Mouse (Mus musculus): Measurements from ENCODE around the gene Stoml1. TPM values are rescaled to one million over a fixed set of nuclear protein-coding genes. Genes with fewer than 3 reads are reported as not detected.

Gene Stoml1
- total RNA-seq (2017): 11.4 and 13.2 TPM in 2 replicates

- ATAC-seq (replicated peaks in 1 of 2; ENCODE audit: insufficient read depth in 1 of 2, low FRiP score in 2 of 2, low TSS enrichment in 1 of 2, low read depth in 1 of 2, poor library complexity in 2 of 2, severe bottlenecking in 2 of 2): peak; percentile 97
Observed at GRCm38 (mm10) chr9:58253033-58253804, at the start of gene Stoml1. Gene Stoml1, plus strand, starts transcription at chr9:58253164.

GRCm38 (mm10) chr9:58203516-58204447, 49.2 kb upstream of the Stoml1 start, which contains the start of the genes Islr and Islr2:
Gene Islr, minus strand, starts transcription at chr9:58204306.
Gene Islr2, minus strand, starts transcription at chr9:58204319.
- peak; percentile 61 to 68 for ATAC-seq (replicated peaks in 1 of 2; ENCODE audit: insufficient read depth in 1 of 2, low FRiP score in 2 of 2, low TSS enrichment in 1 of 2, low read depth in 1 of 2, poor library complexity in 2 of 2, severe bottlenecking in 2 of 2)

- peak; percentile 84 to 86 for ATAC-seq (replicated peaks in 1 of 2; ENCODE audit: insufficient read depth in 1 of 2, low FRiP score in 2 of 2, low TSS enrichment in 1 of 2, low read depth in 1 of 2, poor library complexity in 2 of 2, severe bottlenecking in 2 of 2)
Observed at GRCm38 (mm10) chr9:58204448-58205000, 48.4 kb upstream of the Stoml1 start.

DNA sequence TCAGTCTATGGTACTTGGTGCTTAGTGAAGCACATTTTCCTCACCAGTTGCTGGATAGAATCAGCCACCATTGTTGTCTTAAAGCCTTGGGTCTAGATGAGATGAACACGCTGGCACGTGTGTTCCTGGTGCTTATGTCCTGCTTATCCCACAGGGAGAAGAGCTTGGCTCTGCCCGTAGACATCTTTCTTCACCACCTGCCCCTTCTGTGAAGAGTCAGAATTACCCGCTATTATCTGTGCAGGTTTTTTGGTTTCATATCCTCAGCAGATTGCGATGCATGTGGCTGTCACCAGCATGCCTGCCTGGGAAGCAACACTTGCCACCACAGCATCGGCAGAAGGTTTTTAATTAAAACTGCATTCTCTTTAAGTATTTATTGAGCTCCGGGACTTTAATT, 47.0 kb upstream of the Stoml1 start:
- no peak for ATAC-seq (replicated peaks in 1 of 2; ENCODE audit: insufficient read depth in 1 of 2, low FRiP score in 2 of 2, low TSS enrichment in 1 of 2, low read depth in 1 of 2, poor library complexity in 2 of 2, severe bottlenecking in 2 of 2)

DNA sequence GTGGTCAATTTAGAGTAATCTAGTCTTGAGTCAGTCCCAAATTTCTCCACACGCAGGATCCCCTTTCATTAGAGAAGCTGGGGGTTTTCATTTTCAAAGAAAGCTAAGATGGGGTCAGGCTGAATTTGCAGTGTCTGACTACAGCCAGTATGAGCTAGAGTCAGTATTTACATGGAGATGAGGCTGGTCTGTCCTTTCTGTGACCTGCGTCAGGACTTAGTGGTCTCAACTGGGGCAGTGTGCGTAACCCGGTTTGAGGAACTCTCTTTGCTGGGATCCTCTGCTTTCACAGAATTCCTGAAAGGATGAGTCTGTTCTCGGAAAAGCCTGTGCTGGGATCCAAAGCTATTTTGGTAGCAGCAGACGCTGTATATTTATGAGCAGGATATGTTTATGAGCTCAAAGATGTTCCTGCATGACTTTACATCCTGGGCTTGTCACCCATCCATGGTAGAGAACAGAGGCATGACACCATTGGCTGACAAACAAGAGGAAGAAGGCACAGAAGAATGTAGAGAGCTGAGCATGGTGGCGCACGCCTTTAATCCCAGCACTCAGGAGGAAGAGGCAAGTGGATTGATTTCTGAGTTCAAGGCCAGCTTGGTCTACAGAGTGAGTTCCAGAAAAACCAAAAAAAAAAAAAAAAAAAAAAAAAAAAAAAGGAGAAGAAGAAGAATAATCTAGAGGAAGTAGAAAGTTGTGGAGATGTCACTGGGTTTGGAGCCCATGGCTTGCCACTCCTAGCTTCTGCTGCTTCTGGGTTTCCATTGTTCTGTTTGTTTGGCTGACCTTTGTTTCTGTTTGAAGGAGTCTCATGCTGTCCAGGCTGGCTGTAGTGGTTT, 43.3 kb upstream of the Stoml1 start:
- no peak for ATAC-seq (replicated peaks in 1 of 2; ENCODE audit: insufficient read depth in 1 of 2, low FRiP score in 2 of 2, low TSS enrichment in 1 of 2, low read depth in 1 of 2, poor library complexity in 2 of 2, severe bottlenecking in 2 of 2)

DNA sequence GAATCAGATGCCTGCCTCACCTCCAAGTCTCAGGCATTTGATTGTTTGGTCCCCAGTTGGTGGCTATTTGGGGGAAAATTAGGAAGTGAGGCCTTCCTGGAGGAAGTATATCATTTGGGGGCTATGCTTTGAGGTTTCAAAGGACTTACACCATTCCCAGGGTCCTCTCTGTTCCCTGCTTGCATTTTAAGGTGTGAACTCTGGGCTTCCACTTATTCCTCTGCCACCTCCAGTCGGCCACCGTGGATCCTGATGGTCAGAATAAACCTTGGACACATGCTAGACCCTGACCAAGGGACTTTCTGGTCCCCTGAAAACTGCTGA, 42.7 kb upstream of the Stoml1 start:
- ATAC-seq (replicated peaks in 1 of 2; ENCODE audit: insufficient read depth in 1 of 2, low FRiP score in 2 of 2, low TSS enrichment in 1 of 2, low read depth in 1 of 2, poor library complexity in 2 of 2, severe bottlenecking in 2 of 2): no peak

GRCm38 (mm10) chr9:58213377-58213776, 39.6 kb upstream of the Stoml1 start:
- no peak for ATAC-seq (replicated peaks in 1 of 2; ENCODE audit: insufficient read depth in 1 of 2, low FRiP score in 2 of 2, low TSS enrichment in 1 of 2, low read depth in 1 of 2, poor library complexity in 2 of 2, severe bottlenecking in 2 of 2)

- peak; percentile 53 to 60; a peak in 2 of 4 replicates for ATAC-seq (replicated peaks in 1 of 2; ENCODE audit: insufficient read depth in 1 of 2, low FRiP score in 2 of 2, low TSS enrichment in 1 of 2, low read depth in 1 of 2, poor library complexity in 2 of 2, severe bottlenecking in 2 of 2)
Observed at GRCm38 (mm10) chr9:58213865-58214264, 39.1 kb upstream of the Stoml1 start.

- no peak for ATAC-seq (replicated peaks in 1 of 2; ENCODE audit: insufficient read depth in 1 of 2, low FRiP score in 2 of 2, low TSS enrichment in 1 of 2, low read depth in 1 of 2, poor library complexity in 2 of 2, severe bottlenecking in 2 of 2)
Observed at GRCm38 (mm10) chr9:58214519-58215180, 38.3 kb upstream of the Stoml1 start.

GRCm38 (mm10) chr9:58216402-58216801, 36.6 kb upstream of the Stoml1 start:
- peak in 1 of 2 experiments; percentile 33; a peak in 1 of 4 replicates for ATAC-seq (replicated peaks in 1 of 2; ENCODE audit: insufficient read depth in 1 of 2, low FRiP score in 2 of 2, low TSS enrichment in 1 of 2, low read depth in 1 of 2, poor library complexity in 2 of 2, severe bottlenecking in 2 of 2)

DNA sequence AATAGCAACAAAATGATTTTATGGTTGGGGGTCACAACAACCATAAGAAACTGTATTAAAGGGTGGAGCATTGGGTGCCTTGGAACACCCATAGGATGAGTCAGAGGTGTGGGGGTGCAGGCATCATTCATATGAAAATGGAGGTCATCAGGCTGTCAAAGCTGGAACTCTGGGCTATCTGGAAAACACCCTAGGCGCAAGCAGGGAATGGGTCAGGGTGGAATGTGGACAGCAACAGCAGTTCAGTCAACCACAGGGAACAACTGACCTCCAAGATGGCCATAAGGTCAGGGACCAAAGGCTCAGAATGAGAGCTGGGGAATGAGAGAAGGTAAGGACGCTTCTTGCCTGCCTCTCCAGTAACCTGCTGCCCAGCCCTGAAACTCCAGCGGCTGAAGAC, 34.4 kb upstream of the Stoml1 start:
- no peak for ATAC-seq (replicated peaks in 1 of 2; ENCODE audit: insufficient read depth in 1 of 2, low FRiP score in 2 of 2, low TSS enrichment in 1 of 2, low read depth in 1 of 2, poor library complexity in 2 of 2, severe bottlenecking in 2 of 2)

DNA sequence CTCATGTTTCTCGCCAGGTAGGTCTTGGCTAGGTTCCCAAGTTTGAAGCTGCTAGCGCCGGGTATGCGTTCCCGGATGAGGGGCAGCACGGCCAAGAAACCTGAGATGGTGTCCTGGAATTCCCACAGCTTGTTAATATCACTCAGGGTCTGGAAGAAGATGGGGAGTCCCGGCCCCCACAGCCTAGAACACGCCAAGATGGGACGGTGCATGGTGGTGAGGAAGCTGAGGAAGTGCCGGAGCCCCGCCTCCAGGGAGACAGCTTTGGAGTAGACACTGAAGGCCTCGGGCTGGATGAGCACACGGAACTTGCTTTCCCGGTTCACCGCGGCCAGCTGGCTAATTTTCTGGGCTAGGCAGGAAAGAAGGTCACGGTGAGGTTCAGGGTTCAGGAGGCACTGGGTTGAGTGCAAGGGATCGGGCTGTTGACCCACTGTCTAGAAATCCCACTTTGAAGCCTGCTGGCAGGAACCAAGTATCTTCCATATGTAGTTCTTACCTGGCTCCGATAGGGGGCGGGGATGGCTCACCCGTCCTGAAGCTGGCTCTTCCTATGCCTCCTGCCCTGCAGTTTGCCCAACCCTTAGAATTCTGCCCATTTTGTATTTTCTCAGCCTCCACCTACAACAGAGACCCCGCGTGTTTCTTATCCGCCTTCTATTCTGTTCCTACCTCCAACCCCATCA, 32.6 kb upstream of the Stoml1 start:
- ATAC-seq (replicated peaks in 1 of 2; ENCODE audit: insufficient read depth in 1 of 2, low FRiP score in 2 of 2, low TSS enrichment in 1 of 2, low read depth in 1 of 2, poor library complexity in 2 of 2, severe bottlenecking in 2 of 2): peak; percentile 62 to 66; a peak in 3 of 4 replicates

DNA sequence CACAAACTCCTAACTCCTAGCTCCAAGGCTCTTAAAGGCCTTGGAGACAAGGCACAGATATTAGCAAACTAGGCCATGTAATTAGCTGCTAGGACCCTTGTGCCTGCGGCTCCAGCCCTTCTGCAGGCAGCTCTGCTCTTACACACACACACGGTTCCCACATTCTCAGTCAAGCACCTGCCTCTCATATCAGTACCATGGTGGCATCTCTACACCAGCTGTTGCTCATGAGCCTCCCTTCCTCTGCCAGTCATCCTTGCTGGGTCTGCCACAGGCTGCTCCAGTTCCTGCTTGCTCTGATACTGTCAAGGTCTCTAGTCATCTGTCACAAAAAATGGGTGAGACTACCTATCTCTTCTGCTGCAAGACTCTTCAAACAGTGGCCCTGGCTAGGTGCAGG, 28.6 kb upstream of the Stoml1 start:
- no peak for ATAC-seq (replicated peaks in 1 of 2; ENCODE audit: insufficient read depth in 1 of 2, low FRiP score in 2 of 2, low TSS enrichment in 1 of 2, low read depth in 1 of 2, poor library complexity in 2 of 2, severe bottlenecking in 2 of 2)

DNA sequence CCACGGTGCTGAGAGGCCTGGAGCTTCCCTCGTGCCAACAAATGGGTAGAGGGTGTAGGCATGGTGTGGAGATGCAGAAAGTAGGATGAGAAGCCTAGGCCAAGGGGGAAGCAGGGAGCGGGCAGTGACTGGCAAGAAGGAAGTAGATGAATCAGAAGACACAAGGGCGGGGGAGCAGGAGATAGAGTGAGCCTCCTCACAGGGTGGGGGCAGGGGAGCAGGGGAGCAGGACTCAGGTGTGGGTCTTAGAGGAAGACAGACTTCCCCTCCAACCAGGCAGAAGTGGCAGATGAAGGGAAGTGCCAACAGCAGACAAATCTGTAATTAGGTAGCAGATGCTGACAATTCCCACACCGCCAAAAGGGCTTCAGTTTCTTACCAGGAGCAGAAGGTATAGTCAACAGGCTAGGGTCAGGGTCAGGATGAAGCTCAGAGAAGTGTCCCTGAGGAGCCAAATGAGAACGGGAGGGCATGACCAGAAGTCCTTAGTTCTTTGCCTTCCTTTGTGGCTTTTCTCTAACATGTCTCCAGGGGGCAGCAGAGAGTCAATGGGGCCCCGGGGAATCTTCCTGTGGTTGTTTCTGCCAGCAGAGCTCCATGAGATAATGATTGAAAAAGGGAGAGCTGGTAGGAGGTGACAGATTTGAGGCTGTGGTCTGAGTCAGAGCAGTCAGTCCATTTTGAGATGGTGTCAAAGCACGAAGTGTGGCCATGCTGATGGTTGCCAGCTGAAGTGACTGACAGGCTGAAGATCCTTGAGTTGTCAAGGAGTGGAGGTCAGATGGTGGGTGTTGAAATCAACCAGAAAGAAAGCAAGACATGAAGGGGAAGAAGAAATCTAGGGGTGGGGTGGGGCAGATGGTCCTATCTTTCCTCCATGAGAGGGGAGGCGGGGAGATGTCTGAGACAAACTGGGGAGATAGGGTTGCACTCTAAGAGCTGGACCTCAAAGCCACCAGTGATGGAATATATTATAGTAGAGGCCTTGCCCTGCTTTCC, 26.8 kb upstream of the Stoml1 start:
- ATAC-seq (replicated peaks in 1 of 2; ENCODE audit: insufficient read depth in 1 of 2, low FRiP score in 2 of 2, low TSS enrichment in 1 of 2, low read depth in 1 of 2, poor library complexity in 2 of 2, severe bottlenecking in 2 of 2): peak; percentile 45 to 75

GRCm38 (mm10) chr9:58228777-58229466, 24.0 kb upstream of the Stoml1 start:
- no peak for ATAC-seq (replicated peaks in 1 of 2; ENCODE audit: insufficient read depth in 1 of 2, low FRiP score in 2 of 2, low TSS enrichment in 1 of 2, low read depth in 1 of 2, poor library complexity in 2 of 2, severe bottlenecking in 2 of 2)

Data from hematopoietic stem cell, adult 5-6 weeks (primary cell).